Mouse (Mus musculus) kidney, adult 18-20 months (tissue): Measurements from ENCODE around the gene Tmem130.
"Not testable (repeated sequence)": the region's sequence is repeated elsewhere in the genome, so short reads cannot be mapped to it uniquely, and the experiment has no call there.

Experiments
- DNase-seq: peaks from one replicate; pipeline ENCODE4 v3.0.0; 2021

Tmem130 gene

DNA sequence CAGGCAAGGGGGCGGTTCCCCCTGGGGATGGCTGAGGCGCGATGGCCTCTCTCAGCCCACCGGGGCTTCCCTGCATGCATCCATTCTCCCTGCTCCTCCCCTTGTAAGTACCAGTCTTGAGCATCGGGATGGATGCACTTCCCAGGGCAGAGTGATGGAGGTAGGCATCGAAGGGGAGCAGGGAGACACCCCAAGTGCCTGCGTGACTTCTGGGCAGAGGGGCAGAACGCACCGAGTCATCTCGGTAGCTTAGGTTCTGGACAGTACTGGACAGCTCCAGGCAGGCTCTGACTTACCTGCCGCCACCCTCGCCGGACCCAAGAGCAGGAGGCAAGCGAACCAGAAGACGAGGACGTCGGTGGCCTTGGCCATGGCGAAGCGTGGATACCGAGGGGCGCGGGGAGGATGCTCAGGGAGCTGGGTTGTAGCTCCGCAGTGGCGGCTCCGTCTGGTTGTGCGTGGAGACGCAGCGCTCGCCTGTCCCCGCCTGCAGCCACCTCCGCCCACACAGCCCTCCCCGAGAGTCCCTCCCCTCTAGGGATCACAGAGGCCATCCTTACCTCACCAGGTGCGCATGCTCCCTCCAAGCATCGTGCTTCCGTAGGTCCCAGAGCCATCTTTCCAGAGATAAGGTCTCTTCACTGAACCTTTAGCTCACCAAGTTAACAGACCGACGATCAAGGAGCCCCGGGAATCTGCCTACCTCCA lies at the start of gene Tmem130:
Gene Tmem130 (minus strand): TSS at position 658 of the 708 bp plus-strand sequence.
- no peak for DNase-seq

DNA sequence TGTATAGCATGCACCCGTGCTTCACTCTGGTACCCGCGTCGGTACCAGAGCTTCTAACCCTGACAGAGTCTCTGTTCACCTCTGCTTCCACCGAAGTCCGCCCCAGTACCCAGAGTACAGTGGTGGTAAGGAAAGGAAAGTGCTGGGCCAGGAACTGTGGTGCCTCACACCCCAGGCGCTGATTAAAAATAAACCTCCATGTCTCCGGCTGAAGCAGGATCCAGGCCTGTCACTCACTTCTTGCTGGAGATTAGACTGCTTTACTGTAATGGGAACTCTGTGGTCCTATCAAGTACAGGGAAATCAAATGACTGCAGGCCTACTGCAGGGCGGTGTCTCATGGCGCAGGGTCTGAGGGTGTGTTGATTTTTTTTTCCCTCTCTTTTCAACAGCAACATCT lies 45.3 kb upstream of the Tmem130 start:
- DNase-seq = no peak

DNA sequence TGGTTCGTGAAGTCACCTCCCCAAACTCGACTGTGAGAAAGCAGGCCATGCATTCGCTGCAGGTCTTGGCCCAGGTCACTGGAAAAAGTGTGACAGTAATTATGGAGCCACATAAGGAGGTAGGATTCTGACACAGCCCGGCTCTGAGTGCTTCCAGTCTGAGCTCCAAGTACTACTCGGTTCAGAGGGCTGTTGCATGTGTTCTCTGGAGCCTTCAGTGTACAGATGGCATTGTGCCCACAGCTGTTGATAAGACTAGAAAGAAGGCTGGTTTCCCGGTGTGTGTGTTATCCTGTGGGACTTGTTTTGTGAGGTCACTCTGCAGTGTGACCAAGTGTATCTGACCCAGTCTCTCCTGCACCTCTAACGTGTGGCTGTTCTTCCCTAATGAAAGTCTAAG lies 42.6 kb upstream of the Tmem130 start:
- no peak for DNase-seq

DNA sequence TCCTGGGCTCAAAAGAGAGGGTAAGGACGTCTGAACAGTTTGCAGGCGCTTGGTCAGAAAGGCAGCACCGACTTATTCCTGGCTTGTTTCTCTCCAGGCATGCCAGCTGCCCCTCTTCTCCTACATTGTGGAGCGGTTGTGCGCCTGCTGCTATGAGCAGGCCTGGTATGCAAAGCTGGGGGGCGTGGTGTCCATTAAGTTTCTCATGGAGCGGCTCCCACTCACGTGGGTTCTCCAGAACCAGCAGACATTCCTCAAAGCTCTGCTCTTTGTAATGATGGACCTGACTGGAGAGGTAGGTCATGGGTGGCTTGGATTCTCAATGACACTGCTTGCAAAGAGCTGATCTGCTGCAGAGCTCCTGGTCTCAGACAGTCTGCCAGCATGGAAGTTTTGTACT lies 41.4 kb upstream of the Tmem130 start:
- DNase-seq = no peak

DNA sequence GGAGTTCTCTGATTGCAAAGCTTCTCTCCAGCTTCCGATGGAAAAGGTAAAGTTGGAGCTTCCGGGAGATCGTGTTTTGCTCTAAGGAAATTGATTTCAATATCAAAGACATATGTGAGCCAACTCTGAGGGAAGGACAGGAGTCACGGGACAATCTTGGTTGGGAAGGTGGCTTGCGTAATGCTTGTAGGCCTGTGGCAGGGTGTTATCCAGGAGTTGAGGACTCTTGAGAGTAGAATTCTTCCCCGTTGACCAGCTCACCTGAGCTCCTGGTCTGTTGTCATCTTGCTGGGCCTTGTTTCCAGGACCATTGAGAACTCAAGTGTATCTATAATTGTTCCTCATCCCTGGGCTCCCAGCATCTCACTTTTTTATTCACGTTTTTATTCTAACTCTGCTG lies 35.5 kb upstream of the Tmem130 start:
- DNase-seq = no peak

DNA sequence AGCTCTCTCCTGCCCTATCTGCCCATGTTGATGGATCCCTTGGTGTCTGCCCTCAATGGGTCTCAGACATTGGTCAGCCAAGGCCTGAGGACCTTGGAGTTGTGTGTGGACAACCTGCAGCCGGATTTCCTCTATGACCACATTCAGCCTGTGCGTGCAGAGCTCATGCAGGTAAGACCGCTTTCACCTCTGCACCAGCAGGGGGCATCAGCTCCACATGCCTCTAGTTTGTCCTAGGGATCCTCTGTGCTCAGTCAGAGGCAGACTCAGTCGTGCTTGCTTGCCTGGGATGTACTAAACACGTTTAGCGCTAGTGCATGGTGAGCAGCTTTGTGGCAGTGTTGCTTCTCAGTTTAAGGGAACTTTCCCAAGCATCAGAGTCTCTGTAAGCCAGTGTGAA lies 33.1 kb upstream of the Tmem130 start:
- DNase-seq = peak; percentile 16

DNA sequence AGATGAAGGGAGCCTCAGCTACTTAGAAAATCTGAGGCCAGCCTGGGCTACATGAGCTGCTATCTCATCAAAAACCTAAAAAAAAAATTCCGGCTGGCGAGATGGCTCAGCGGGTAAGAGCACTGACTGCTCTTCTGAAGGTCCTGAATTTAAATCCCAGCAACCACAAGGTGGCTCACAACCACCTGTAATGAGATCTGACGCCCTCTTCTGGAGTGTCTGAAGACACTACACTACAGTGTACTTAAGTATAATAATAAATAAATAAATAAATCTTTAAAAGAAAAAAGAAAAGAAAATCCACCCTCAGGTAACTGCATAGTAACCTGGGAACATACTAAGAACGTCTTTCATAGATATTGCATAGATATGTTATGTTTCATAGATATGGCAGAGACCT lies 31.8 kb upstream of the Tmem130 start:
- DNase-seq = no peak

DNA sequence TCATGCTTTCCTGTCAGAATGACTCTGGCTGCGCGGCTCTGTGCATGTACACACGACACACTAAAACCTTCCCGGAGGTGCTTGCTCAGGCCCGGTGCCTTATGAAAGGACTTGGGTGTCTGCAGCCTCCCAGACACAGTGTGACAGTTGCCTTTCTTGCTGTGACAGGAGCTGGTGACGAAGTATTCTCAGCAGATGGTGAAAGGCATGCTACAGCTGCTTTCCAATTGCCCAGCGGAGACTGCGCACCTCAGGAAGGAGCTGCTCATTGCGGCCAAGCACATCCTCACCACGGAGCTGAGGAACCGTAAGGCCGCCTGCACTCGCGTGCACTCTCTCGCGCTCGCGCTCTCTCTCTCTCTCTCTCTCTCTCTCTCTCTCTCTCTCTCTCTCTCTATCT lies 24.8 kb upstream of the Tmem130 start:
- DNase-seq = no peak

DNA sequence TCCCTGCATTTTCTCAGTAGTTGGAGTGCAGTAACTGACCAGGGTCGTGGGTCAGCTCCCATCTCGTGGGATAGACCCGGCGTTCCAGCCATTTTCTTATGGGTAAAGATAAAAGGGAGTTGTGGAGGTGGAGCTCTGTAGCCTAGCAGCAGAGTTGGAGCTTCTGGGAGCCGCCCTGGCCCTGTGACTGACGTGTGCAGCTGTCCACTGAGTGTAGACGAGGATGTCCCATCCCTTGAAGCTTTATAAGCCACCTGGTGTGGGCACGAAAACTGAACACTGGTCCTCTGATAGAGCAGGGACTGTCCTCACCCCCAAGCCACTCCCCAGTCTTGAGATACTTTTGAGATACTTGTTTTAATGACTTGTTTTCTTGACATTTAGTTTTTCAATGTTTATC lies 19.0 kb upstream of the Tmem130 start:
- DNase-seq = no peak

DNA sequence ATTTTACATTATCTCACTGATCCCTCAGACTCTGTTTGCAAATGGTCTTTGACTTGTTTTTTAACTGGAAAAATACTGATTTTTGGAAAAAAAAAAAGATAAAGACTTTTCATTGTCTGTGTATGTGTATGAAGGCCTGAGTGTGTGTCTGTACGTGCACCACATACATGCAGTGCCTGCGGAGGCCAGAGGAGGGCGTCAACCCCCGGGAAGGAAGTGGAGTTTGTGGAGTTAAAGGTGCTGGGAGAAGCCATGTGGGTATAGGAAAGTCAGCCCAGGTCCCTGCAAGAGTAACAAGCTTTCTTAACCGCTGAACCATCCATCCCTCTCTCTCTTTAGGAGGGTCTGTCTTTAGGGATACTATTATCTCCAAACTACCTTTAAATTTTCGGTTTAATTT lies 11.6 kb upstream of the Tmem130 start:
- DNase-seq = no peak

DNA sequence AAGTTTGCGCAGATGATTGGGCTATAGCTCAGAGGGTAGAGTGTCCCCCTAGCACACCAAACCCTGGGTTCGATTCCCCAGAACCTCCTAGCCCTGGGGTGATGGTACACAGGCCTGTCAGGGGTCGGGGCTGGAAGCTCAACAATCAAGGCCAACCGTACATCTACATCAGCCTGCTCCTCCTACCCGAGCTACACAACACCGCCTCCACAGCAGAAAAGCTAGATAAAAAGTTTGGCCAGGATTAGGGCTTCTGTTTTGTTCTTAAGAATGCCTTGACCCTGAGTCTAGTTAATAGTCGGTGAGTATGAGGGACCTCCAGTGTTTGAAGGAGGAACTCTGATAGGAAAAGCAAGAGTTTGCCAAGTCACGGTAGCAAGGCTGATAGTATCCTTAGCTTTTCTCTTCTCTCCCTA lies 7.5 kb upstream of the Tmem130 start:
- DNase-seq = no peak

DNA sequence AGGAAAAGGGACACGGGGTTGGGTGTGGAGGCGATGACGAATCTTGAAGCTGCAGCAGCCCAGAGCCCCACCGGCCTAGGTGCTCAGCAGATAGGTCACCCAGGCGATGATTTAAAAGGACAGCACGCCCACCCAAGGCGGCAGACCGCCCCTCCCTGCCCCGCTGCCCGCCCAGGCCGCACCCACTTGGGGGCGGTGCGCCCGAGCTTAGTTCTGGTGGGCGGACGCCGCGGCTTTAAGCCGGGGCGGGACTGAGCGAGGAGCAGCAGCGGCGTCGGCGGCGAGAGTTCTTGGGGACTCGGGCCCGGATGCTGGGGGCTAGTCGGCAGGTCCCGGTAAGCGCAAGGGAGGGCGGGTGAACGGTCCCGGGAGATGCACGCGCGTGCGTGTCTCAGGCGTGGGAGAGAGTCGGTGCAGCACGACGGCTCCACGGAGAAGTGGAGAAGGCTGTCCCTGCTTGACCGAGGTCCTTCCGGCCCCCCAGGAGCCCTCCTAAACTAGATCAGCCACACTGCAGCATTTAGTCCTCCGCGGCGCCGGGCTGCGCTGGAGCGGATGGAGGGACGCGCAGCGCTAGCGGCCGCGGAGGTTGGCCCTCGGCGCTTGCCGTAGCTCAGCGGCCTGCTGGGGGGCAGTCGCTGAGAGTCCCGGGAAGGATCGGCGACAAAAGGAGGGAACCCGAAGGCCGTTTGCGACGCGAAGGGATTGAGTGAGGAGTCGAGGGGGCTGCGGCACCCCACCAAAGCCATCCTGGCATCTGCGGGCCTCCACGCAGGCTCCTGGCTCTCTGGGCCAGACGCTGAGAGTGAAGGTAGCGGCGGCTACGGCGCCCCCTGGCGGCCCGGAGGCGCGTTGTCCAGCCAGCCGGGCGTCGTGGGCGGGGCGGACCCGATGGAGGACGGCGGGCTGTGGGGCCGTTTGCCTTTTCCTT lies 6.6 kb upstream of the Tmem130 start:
- DNase-seq = peak; percentile 92

DNA sequence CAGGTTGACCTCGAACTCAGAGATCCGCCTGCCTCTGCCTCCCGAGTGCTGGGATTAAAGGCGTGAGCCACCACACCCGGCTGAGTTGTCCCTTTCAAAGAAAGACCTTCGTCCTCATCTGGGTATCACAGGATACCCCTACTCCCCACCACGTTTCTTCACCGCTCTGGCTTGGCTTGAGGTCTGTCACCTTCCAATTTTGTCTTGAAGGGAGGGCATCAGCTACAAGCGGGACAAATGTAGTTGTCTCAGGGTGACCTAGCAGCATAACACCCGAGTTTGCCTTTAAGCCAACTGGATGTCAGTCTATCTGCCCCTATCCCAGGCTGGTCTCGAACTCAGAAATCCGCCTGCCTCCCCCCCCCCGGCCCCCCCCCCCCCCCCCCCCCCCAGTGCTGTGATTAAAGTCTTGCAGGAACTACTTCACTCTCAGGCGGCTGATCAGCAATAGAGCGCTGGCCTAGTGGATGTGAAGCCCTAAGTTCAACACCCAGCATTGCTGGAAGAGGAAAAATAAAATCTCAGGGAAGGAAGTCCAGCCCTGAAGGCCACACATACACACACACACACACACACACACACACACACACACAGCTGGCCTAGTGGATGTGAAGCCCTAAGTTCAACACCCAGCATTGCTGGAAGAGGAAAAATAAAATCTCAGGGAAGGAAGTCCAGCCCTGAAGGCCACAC lies 5.6 kb upstream of the Tmem130 start, which contains the start of gene Trrap:
Gene Trrap (plus strand): TSS at position 627 of the 693 bp plus-strand sequence.
- not testable (repeated sequence) for DNase-seq

DNA sequence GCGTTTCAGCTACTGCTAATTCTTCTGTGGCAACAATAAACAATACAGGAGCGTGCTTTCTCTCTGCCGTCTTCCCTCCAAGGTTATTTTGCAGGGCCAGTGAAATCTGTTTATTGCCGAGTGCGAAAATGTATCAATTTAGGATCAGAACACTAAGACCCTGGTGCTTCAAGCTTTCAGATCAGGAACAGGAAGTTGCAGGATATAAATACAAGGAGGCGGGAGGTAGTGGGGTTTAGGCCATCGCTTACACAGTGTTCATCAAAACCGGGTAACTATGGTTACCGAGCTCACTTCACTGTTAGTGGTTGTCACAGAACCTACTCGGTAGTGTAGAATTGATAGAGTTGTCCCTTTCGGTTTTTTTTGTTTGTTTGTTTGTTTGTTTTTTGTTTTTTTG lies 5.0 kb upstream of the Tmem130 start:
- no peak for DNase-seq

DNA sequence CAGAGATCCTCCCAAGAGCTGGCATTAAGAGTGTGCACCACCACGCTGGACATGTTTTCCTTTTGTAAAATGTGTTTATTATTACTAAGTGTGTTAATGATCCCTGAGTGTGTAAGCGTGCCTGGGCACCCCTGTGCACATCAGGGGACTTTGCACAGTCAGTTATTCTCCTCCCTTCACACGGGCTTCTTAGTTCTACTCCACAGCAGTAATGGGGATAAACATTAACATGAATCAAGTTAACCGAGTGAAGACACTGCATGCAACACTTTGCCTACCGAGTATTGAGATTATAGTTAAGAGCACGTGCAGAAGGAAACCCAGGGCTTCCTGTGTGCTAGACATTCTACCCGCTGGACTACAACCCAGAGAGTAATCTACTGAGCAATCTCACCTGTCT lies 4.4 kb upstream of the Tmem130 start:
- DNase-seq = peak; percentile 44

DNA sequence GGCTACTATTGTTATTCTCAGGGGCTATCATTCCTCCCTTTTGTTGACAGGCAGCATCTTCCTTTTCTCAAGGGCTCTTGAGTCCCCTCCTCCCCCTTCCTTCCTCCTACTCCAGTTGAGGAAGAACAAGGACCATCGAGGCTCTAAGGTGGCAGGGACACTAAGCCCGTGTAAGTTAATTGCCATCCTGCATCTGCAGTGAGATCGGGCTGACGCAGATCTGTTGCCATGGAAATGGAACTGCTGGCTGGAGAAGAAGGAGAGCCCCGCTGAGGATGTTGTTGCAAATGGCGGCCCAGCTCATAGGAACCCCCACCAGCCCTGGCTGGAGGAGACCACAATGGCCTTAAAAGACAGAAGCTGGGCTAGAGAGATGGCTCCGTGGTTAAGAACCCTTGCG lies 3.2 kb downstream of the Tmem130 start:
- DNase-seq = no peak

DNA sequence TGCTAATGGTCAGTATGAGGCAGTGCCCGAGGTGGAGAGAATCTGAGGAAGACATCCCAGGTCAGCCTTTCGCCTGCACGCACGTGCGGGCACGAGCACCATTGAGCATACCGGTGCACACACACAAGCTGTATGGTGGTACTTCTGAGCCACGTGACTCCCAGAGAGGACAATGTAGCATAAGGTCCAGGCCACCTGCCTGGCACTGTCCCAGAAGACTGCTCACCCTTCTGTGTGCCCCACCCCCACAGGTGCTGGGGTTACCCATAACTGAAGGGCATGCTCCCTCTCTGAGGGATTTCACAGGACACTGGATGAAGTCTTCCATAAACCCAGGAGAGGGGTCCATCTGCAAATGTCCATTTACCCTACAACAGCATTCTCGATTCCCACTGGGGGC lies 4.2 kb downstream of the Tmem130 start:
- DNase-seq = no peak

DNA sequence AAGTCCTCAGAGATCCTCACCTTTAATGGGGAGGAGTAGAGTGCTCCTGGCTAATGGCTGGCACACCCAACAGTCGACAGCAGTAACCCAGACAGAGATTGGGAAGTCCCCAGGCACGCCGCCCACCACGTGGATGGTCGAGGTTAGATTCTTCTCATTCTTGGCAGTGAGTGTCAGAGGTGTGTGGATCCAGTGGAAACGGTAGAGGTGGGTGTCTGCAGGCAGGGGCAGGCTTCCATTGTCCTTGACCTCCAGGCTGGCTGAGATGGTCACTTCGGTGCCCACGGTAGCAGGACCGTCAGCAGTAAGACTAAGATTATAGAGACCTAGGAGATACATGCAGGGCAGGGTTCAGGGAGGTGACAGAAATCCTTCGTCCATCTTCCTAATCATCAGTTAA lies 6.4 kb downstream of the Tmem130 start:
- DNase-seq = no peak

DNA sequence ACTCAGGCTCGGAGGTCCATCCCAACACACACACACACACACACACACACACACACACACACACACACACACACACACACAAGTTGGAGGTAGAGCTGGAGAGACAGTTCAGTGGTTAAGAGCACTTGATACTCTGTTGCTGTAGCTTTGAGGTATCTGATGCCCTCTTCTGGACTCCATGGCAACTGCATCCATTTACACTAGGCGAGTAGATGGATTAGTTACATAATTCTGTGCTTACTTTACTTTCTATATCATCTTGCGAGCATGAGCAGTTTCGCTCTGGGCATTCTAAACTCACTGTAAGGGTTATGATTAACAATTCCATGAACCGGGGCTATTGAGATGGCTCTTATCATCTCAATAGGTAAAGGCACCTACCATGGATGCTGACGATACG lies 8.6 kb downstream of the Tmem130 start:
- DNase-seq = peak; percentile 69

DNA sequence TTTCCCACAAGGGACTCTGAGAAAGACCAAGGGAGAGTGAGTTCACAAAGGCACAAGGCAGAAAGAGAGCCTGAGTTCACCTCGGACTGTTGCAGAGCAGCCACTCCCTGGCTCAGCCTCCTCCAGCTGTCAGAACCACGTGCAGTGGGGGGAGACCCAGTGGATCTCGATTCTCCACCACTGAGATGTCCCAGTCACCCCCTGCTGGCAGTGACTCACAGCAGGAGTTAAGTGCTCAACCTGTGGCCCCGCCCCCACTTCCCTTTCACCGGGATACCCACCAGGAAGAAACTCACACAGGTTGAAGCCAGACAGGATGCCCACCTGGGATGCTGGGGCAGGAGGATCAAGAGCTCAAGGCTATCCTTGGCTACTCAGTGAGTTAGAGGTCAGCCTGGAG lies 9.2 kb downstream of the Tmem130 start:
- DNase-seq = no peak

DNA sequence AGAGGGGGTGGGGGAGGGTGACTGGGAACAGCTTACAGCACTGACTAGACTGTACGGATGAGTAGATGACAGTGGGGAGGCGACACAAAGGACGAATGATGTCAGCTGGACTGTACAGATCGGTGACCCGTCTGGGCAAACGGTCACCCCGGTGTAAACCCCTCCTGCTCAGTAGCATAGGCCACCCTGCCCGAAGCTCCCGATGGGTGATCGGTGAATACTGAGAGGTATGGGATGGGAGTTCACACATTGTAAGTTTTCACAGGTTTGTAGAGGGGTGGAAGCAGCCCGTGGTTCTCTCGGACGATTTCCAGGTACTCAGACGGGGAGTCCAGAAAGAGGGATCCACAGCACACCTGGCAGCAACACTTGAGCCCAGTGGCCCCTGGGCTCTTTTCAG lies 24.5 kb downstream of the Tmem130 start:
- no peak for DNase-seq

DNA sequence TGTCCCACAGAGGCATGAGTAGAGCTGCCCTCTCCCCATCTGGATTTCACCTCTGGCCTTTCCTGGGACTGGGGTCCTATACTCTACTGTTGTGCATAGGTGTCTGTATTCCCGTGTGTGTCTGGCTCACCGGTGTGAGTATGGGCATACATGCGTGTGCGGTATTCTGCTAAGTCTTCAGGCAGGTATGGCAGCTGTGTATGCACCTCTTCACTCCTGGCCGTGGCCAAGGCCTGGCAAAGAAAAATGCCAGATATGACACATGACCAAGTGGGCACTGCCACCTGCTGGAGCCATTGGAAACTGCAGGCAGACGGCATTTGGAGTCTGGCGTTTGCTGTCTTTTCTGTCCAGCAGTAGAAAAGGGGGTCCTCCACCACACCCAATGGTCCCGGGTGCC lies 26.7 kb downstream of the Tmem130 start:
- peak; percentile 74 for DNase-seq

DNA sequence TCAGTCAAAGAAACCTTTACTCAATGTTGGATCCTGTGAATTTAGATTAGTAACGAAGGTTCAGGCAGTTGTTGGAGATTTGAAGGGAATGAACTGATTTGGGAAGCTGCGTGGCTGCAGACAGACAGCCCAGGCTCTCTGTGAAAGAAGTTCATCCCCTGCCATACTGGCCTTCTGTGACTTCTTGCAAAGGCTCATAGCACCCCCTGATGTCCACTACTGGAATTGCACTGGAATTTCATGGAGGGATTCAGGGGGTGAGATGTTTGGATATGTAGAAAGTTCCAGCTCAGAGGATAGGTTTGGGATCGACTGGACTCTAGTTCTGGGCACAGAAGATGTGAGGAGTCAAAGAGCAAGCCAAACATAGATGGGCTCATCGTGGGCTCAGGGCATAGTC lies 27.7 kb downstream of the Tmem130 start:
- DNase-seq = peak; percentile 66

DNA sequence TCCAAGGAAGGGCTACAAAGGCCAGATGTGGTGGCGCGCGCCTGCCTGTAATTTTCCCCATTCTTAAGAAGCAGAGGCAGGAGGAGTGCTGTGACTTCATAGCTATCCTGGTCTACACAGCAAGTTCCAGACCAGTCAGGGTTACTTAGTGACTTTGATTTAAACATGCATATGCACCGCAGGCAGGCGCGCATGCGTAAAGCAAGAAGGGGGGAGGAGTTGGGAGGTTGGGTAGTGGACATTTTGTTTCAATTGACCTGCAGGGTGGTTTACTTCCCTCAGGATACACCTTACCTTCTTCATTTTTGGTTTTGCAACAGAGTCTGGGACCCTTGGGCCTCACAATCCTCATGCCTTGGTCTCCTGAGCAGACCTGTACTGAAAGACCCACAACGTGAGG lies 32.4 kb downstream of the Tmem130 start:
- DNase-seq = no peak
